Mouse (Mus musculus) neural tube, embryonic 12.5 days (tissue): ENCODE measurements around the gene Padi1. TPM values are rescaled to one million over a fixed set of nuclear protein-coding genes. Genes with fewer than 3 reads are reported as not detected.

Experiments used
- ATAC-seq: fragments of 200-750 bp; cut with Nextera tagmentation; 2 replicates; pipeline ENCODE4 v1.8.0; 2017; ENCODE audit warnings: low read depth, mild to moderate bottlenecking, moderate TSS enrichment, moderate library complexity; ENCODE audit not compliant: low FRiP score
- H3K27ac ChIP-seq: fragments of 300-500 bp; sonication (generic); 2 replicates; pipeline ENCODE4 v1.5.1; 2016
- H3K27me3 ChIP-seq: fragments of 300-500 bp; sonication (generic); replicated peaks from 2 replicates; pipeline ENCODE4 v1.6.1; 2016; ENCODE audit warnings: mild to moderate bottlenecking
- H3K36me3 ChIP-seq: fragments of 300-500 bp; sonication (generic); 2 replicates; pipeline ENCODE4 v1.6.1; 2016; ENCODE audit warnings: mild to moderate bottlenecking
- H3K4me1 ChIP-seq: fragments of 300-500 bp; sonication (generic); 2 replicates; pipeline ENCODE4 v1.6.1; 2016
- H3K4me2 ChIP-seq: fragments of 300-500 bp; sonication (generic); replicated peaks from 2 replicates; pipeline ENCODE4 v1.6.1; 2016; ENCODE audit warnings: mild to moderate bottlenecking
- H3K4me3 ChIP-seq: fragments of 300-500 bp; sonication (generic); 2 replicates; pipeline ENCODE4 v1.5.1; 2016
- H3K9ac ChIP-seq: fragments of 300-500 bp; sonication (generic); 2 replicates; pipeline ENCODE4 v1.6.1; 2016; ENCODE audit warnings: mild to moderate bottlenecking
- H3K9me3 ChIP-seq: fragments of 300-500 bp; sonication (generic); 2 replicates; pipeline ENCODE4 v1.6.1; 2016; ENCODE audit warnings: mild to moderate bottlenecking
- WGBS: fragments of 180-500 bp; shearing (Covaris S2); methylation state at CpG from one replicate; pipeline ENCODE4 v1.1.7; 2016; 5-methylcytosine and 5-hydroxymethylcytosine counted together
- polyA plus RNA-seq: library from polyadenylated mRNA; unstranded; fragments of >200 nt; fragmentation: Nextera tagmentation; extraction: Ambion mirVana; gene quantifications from 2 replicates; pipeline ENCODE4 v1.2.1, GENCODE M21; 2016

Padi1 gene
- polyA plus RNA-seq, 1 experiment from 2014 or later: 0.38 TPM

- no peak overlapping the region for H3K27ac ChIP-seq
- H3K36me3 ChIP-seq: no peaks in the 10 kb centered on the region
- no peak overlapping the region for H3K4me3 ChIP-seq
- WGBS: 53% methylated on average over 11 of the region's 11 CpGs
- peak; percentile 49; the same call in 1 of the 2 replicates for ATAC-seq
- peaks cover 8% of the 10 kb centered on the region; the same call in 1 of the 2 replicates for H3K27me3 ChIP-seq
- H3K9ac ChIP-seq: no peak overlapping the region
- no peaks in the 10 kb centered on the region for H3K9me3 ChIP-seq
- peaks cover 45% of the 10 kb centered on the region for H3K4me1 ChIP-seq
- H3K4me2 ChIP-seq: no peak overlapping the region
These were observed 9.2 kb downstream of the Padi1 start for GRCm38 (mm10) chr4:140836208-140836866.

DNA sequence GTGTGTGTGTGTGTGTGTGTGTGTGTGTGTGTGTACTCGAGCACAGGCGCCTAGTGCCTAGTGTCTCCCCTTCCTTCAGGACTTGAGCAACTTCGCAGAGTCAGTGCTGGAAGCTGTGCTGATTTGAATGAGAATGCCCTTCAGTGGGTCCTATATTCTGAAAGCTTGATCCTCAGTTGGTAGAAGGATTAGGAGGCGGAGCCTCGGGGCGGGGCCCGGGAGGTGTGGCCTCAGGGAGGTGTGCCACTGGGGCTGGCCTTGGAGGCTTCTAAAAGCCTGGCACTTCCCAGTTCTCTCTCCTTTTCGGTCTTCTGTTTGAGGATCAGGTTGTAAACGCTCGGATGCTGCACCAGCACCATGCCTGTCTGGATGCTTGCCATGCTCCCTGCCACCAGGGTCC is 9.9 kb downstream of the Padi1 start:
- Histone ChIP-seq H3K4me3 (no peak overlapping the region), H3K9ac (no peak overlapping the region), H3K27me3 (peaks cover 8% of the 10 kb centered on the region; the same call in 1 of the 2 replicates), H3K27ac (no peak overlapping the region), H3K4me2 (peak overlapping the region; percentile 35), H3K4me1 (peaks cover 45% of the 10 kb centered on the region), H3K36me3 (no peaks in the 10 kb centered on the region), H3K9me3 (no peaks in the 10 kb centered on the region)
- WGBS: 1% methylated on average over 10 of the region's 10 CpGs
- peak; percentile 45; the same call in 1 of the 2 replicates for ATAC-seq

DNA sequence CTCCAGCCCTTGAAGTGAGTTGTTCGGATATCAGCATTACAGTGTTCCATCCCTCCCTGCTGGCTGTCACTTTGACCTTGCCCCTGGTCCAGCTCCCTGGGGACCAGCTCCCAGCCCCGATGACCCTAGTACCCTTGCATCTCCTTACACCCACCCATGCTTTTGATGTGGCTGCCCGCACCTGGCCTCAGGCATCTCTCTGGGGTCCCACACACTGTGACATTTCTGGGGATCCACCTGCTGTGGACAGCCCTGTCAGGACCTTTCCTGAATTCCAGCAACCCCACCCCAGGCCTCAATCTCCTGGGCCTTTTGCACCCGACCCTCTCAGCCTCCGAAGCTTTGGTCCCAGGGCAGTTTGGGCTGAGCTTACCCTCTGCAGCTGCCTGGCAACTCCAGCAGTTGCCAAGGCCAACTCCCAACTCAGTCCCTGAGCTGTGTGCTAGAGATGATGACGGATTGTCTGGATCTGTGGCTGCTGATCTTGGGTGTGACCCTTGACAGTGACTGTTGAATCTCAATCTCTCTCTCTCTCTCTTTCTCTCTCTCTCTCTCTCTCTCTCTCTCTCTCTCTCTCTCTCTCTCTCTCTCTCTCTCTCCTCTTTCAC is 11.1 kb downstream of the Padi1 start:
- ATAC-seq: no peak
- peaks cover 45% of the 10 kb centered on the region for H3K4me1 ChIP-seq
- no peak overlapping the region for H3K27ac ChIP-seq
- H3K36me3 ChIP-seq: no peaks in the 10 kb centered on the region
- peaks cover 8% of the 10 kb centered on the region; the same call in 1 of the 2 replicates for H3K27me3 ChIP-seq
- no peak overlapping the region for H3K4me3 ChIP-seq
- H3K4me2 ChIP-seq: no peak overlapping the region
- H3K9me3 ChIP-seq: no peaks in the 10 kb centered on the region
- H3K9ac ChIP-seq: 0 out of 2 replicates have a peak overlapping the region, but pooled peaks have one; percentile 26
- 61% methylated on average over 6 of the region's 6 CpGs for WGBS

- Histone ChIP-seq H3K4me3 (no peak overlapping the region), H3K27me3 (peaks cover 4% of the 10 kb centered on the region; the same call in 1 of the 2 replicates), H3K27ac (no peak overlapping the region), H3K4me2 (no peak overlapping the region), H3K9me3 (no peaks in the 10 kb centered on the region), H3K9ac (no peak overlapping the region), H3K36me3 (no peaks in the 10 kb centered on the region), H3K4me1 (peaks cover 41% of the 10 kb centered on the region)
- WGBS: 40% methylated on average over 8 of the region's 8 CpGs
- ATAC-seq: no peak
These were observed 12.8 kb downstream of the Padi1 start for GRCm38 (mm10) chr4:140832821-140833220.

- no peak overlapping the region for H3K4me2 ChIP-seq
- no peak for ATAC-seq
- no peaks in the 10 kb centered on the region for H3K36me3 ChIP-seq
- no peaks in the 10 kb centered on the region for H3K9me3 ChIP-seq
- peaks cover 39% of the 10 kb centered on the region for H3K4me1 ChIP-seq
- WGBS: 94% methylated on average over 4 of the region's 4 CpGs
- H3K9ac ChIP-seq: no peak overlapping the region
- no peak overlapping the region for H3K27ac ChIP-seq
- peaks cover 3% of the 10 kb centered on the region; the same call in 1 of the 2 replicates for H3K27me3 ChIP-seq
- H3K4me3 ChIP-seq: no peak overlapping the region
These were observed 13.8 kb downstream of the Padi1 start for GRCm38 (mm10) chr4:140831808-140832207.

DNA sequence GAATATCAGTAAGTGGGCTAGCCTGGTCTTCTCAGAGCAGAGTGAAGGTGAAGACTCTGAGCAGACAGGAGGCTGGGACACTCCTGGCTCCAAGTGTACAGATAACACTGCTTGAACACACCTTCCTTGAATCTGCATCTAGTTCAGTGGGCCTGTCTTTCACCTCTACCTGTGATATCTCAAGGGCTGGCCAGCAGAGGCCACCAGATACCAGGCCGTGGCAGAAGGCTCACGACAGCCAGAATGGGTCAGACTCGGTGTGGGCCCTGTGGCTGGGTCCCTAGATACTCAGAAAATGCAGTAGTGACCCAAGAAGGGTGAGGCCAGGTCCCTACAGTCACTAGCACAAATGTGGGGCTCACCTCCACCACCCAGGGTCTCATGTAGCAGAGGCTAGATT is 18.3 kb downstream of the Padi1 start:
- Histone ChIP-seq H3K9ac (no peak overlapping the region), H3K4me1 (no peaks in the 10 kb centered on the region), H3K27ac (no peak overlapping the region), H3K4me3 (no peak overlapping the region), H3K27me3 (no peaks in the 10 kb centered on the region), H3K4me2 (no peak overlapping the region), H3K9me3 (no peaks in the 10 kb centered on the region), H3K36me3 (no peaks in the 10 kb centered on the region)
- 63% methylated on average over 3 of the region's 3 CpGs for WGBS
- ATAC-seq: no peak

DNA sequence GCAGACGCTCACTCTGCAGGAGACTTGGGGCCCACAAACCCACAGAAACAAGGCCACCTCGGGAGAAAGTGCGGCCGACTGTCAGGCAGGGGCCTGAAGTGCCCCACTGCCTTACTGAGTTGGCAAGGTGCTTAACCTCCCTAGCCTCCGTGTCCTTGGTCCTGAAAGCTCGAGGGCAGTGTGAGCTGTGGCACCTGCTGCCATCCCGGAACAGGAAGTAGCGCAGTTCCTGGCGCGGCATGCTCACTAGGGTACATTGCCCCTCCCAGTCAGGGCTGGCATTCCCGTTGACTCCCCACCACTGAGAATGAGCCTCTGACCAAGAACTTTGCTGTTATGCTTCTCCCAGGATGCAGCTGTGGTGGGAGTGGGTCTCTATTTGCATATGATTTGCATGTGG is 19.6 kb downstream of the Padi1 start:
- no peaks in the 10 kb centered on the region for H3K27me3 ChIP-seq
- no peak overlapping the region for H3K9ac ChIP-seq
- no peaks in the 10 kb centered on the region for H3K36me3 ChIP-seq
- H3K4me3 ChIP-seq: no peak overlapping the region
- no peaks in the 10 kb centered on the region for H3K4me1 ChIP-seq
- ATAC-seq: no peak
- no peaks in the 10 kb centered on the region for H3K9me3 ChIP-seq
- WGBS: 57% methylated on average over 11 of the region's 11 CpGs
- no peak overlapping the region for H3K4me2 ChIP-seq
- H3K27ac ChIP-seq: no peak overlapping the region

GRCm38 (mm10) chr4:140821988-140822387 is 23.6 kb downstream of the Padi1 start:
- H3K9ac ChIP-seq: no peak overlapping the region
- H3K4me2 ChIP-seq: no peak overlapping the region
- 70% methylated on average over 5 of the region's 5 CpGs for WGBS
- H3K4me3 ChIP-seq: no peak overlapping the region
- no peaks in the 10 kb centered on the region for H3K4me1 ChIP-seq
- no peak for ATAC-seq
- H3K27ac ChIP-seq: no peak overlapping the region
- no peaks in the 10 kb centered on the region for H3K27me3 ChIP-seq
- H3K36me3 ChIP-seq: no peaks in the 10 kb centered on the region
- no peaks in the 10 kb centered on the region for H3K9me3 ChIP-seq

- no peak for ATAC-seq
- H3K9ac ChIP-seq: no peak overlapping the region
- no peaks in the 10 kb centered on the region for H3K9me3 ChIP-seq
- no peaks in the 10 kb centered on the region for H3K27me3 ChIP-seq
- no peak overlapping the region for H3K4me3 ChIP-seq
- H3K36me3 ChIP-seq: no peaks in the 10 kb centered on the region
- H3K4me2 ChIP-seq: no peak overlapping the region
- no peak overlapping the region for H3K27ac ChIP-seq
- H3K4me1 ChIP-seq: peaks cover 16% of the 10 kb centered on the region; the same call in 1 of the 2 replicates
- WGBS: 91% methylated on average over 8 of the region's 8 CpGs
These were observed 28.2 kb downstream of the Padi1 start for GRCm38 (mm10) chr4:140817413-140817812.

DNA sequence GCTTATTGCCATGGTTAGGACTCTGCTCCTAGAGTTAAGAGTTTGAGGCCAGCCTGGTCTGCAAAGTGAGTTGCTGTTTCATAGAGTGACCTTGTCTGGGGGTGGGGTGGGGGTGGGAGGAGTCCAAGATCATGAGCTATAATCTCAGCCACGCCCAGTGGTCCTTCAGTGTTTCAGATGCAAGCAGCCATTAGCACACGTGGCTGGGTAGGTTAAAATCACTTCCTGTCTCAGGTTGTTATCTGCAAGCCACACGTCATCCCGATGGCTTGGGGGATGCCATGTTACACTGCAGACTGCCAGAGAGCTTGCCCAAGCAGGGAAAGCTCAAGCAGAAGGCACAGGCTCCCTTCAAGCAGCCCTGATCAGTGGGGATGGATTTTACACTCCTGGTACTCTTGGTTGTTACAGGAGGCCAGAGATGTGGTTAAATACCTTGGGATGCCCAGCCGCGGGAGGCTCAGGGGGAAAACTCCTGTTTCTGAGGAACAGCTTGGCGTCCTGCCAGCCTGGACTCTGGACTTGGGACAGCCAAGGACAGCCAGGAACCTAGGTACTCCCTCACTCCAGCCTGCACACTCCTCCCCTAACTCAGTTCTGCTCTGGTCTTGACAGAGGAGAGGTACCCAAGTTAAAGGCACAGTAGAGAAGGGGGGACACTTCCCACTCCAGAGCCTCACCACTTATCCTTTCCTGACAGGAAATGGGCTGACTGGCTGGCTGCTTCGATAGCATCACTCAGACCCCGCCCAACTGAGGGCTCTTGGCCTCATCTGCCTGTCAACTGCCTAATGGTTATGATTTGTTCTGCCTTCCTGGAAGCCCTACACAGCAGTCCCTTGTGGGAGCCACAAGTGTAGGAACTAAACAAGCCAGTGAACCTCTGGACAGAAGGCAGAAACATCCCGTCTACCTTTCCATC is 29.3 kb downstream of the Padi1 start:
- H3K27me3 ChIP-seq: no peaks in the 10 kb centered on the region
- H3K9ac ChIP-seq: no peak overlapping the region
- WGBS: 66% methylated on average over 10 of the region's 10 CpGs
- no peak overlapping the region for H3K4me3 ChIP-seq
- H3K27ac ChIP-seq: no peak overlapping the region
- no peak overlapping the region for H3K4me2 ChIP-seq
- H3K4me1 ChIP-seq: peaks cover 16% of the 10 kb centered on the region; the same call in 1 of the 2 replicates
- no peak for ATAC-seq
- no peaks in the 10 kb centered on the region for H3K36me3 ChIP-seq
- H3K9me3 ChIP-seq: no peaks in the 10 kb centered on the region

GRCm38 (mm10) chr4:140815496-140815895 is 30.1 kb downstream of the Padi1 start:
- Histone ChIP-seq H3K27me3 (no peaks in the 10 kb centered on the region), H3K9me3 (no peaks in the 10 kb centered on the region), H3K27ac (no peak overlapping the region), H3K4me1 (peaks cover 16% of the 10 kb centered on the region; the same call in 1 of the 2 replicates), H3K4me3 (no peak overlapping the region), H3K9ac (no peak overlapping the region), H3K36me3 (no peaks in the 10 kb centered on the region), H3K4me2 (no peak overlapping the region)
- ATAC-seq: no peak
- WGBS: 74% methylated on average over 5 of the region's 5 CpGs
